Mouse (Mus musculus) bone marrow, adult 2 months (tissue): ENCODE measurements around the gene Mlh3. TPM values are rescaled to one million over a fixed set of nuclear protein-coding genes. Genes with fewer than 3 reads are reported as not detected.

Experiments used
- H3K27ac ChIP-seq: fragments of 200-500 bp; 2 replicates; pipeline ENCODE4 v1.5.1; 2012; ENCODE audit warnings: low read depth, mild to moderate bottlenecking, control low read depth, inconsistent platforms, low read length; ENCODE audit not compliant: control insufficient read depth, poor library complexity, insufficient read depth
- H3K4me1 ChIP-seq: fragments of 200-500 bp; 2 replicates; pipeline ENCODE4 v1.6.1; 2011; ENCODE audit warnings: low read length; ENCODE audit not compliant: control insufficient read depth, insufficient read depth
- H3K4me3 ChIP-seq: fragments of 200-500 bp; replicated peaks from 2 replicates; pipeline ENCODE3; 2011; ENCODE audit warnings: mild to moderate bottlenecking, low read depth, low read length, control low read depth; ENCODE audit not compliant: control insufficient read depth
- CTCF ChIP-seq: fragments of 200-500 bp; IDR thresholded peaks from 2 replicates; pipeline ENCODE4 v1.5.1; 2011; ENCODE audit warnings: low read length, control low read depth; ENCODE audit not compliant: control insufficient read depth, insufficient read depth
- POLR2A ChIP-seq: fragments of 200-500 bp; IDR thresholded peaks from 2 replicates; pipeline ENCODE4 v1.6.1; 2011; ENCODE audit warnings: low read depth, mild to moderate bottlenecking, control low read depth, low read length, borderline replicate concordance; ENCODE audit not compliant: control insufficient read depth
- WGBS: fragments of 180-500 bp; shearing (Covaris S2); methylation state at CpG from one replicate; pipeline ENCODE4 v1.1.7; 2018; 5-methylcytosine and 5-hydroxymethylcytosine counted together
- polyA plus RNA-seq: library from polyadenylated mRNA; stranded (reverse); fragments of >200 nt; gene quantifications from 2 replicates; pipeline ENCODE4 v1.2.4, GENCODE M21; 2011; ENCODE audit warnings: low replicate concordance; ENCODE audit not compliant: missing spikeins, insufficient read depth, insufficient read length

The Mlh3 gene
- polyA plus RNA-seq, 1 experiment, result 6.2 TPM

- WGBS, result 85% methylated on average over 8 of the region's 8 CpGs
- Histone ChIP-seq H3K4me1 (no peaks in the 10 kb centered on the region; the same call in 1 of the 2 replicates), H3K27ac (no peak overlapping the region), H3K4me3 (no peak overlapping the region)
- TF ChIP-seq CTCF (no peak), POLR2A (no peak)
Measured at GRCm38 (mm10) chr12:85185810-85186209, 84.6 kb downstream of the Mlh3 start.

Other genes starting within 250 kb of the Mlh3 start
- 2.2 and 2.9 TPM in 2 replicates for gene Prox2, start 159.8 kb downstream of the Mlh3 start, polyA plus RNA-seq
- gene Dlst, start 159.8 kb downstream of the Mlh3 start, polyA plus RNA-seq, result 87.0 and 102 TPM in 2 replicates
- gene Rps6kl1, start 119.3 kb downstream of the Mlh3 start, polyA plus RNA-seq, result 0.63 TPM in 1 of 2 replicates, not detected in the other
- 1.6 TPM in 1 of 2 replicates, not detected in the other for gene Pgf, start 92.8 kb downstream of the Mlh3 start, polyA plus RNA-seq
- gene Eif2b2, start 51.1 kb downstream of the Mlh3 start, polyA plus RNA-seq, result 17.0 and 32.9 TPM in 2 replicates
- gene Acyp1, start 17.8 kb upstream of the Mlh3 start, polyA plus RNA-seq, result 8.1 and 20.6 TPM in 2 replicates
- 0.72 TPM in 1 of 2 replicates, not detected in the other for gene Zc2hc1c, start 18.0 kb upstream of the Mlh3 start, polyA plus RNA-seq
- 14.2 and 25.4 TPM in 2 replicates for gene Nek9, start 68.8 kb upstream of the Mlh3 start, polyA plus RNA-seq
- gene Tmed10, start 104.2 kb upstream of the Mlh3 start, polyA plus RNA-seq, result 39.8 and 59.6 TPM in 2 replicates
- gene Fos, start 203.3 kb upstream of the Mlh3 start, polyA plus RNA-seq, result 8.6 TPM in 1 of 2 replicates, not detected in the other